Mouse (Mus musculus) effector memory CD4-positive, alpha-beta T cell, adult 7 months (primary cell): Measurements from ENCODE around the gene Ott. TPM values are rescaled to one million over a fixed set of nuclear protein-coding genes. Genes with fewer than 3 reads are reported as not detected.

Source experiments
- polyA plus RNA-seq: library from polyadenylated mRNA; unstranded; fragments of 100-300 nt; shearing (Covaris generic); gene quantifications from one replicate; pipeline ENCODE4 v1.2.1, GENCODE M21; 2017

The Ott gene
- polyA plus RNA-seq: not detected

GRCm38 (mm10) chrX:149073982-149074381, at the start of gene Ott:
TSS of gene Ott (plus strand) at chrX:149074282.

Other genes with a start within 250 kb of the Ott start
- gene Luzp4, start 216.6 kb upstream of the Ott start, polyA plus RNA-seq: not detected
- gene Gm15093, start 198.1 kb downstream of the Ott start, polyA plus RNA-seq: not detected